Mouse (Mus musculus) cerebellum, adult 8-10 months (tissue): ENCODE measurements around the gene Ctnnal1.

ENCODE experiments used
- DNase-seq: peaks from one replicate; pipeline ENCODE4 v3.0.0; 2022

Gene Ctnnal1

GRCm38 (mm10) chr4:56858733-56859132 lies 6.3 kb downstream of the Ctnnal1 start:
- no peak for DNase-seq

GRCm38 (mm10) chr4:56856371-56856949 lies 8.5 kb downstream of the Ctnnal1 start:
- no peak for DNase-seq

DNA sequence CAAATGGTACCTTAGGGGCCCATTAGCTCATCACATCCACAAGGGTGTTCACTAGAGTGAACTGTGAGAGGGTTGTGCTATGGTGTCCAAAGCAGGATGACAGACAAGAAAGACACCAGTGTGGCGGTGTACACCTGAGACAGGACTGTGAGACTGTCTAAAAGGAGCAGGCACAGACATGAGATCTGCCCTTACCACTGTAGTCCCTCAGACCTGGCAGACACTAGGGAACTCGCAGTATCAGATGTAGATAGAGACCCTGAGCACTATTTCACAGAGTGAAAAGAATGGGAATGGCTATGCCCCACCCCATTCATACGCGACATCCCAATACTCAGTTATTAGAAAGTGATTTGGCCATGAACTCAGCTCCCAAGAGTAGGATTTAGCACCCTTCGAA lies 9.1 kb downstream of the Ctnnal1 start:
- DNase-seq, result no peak

DNA sequence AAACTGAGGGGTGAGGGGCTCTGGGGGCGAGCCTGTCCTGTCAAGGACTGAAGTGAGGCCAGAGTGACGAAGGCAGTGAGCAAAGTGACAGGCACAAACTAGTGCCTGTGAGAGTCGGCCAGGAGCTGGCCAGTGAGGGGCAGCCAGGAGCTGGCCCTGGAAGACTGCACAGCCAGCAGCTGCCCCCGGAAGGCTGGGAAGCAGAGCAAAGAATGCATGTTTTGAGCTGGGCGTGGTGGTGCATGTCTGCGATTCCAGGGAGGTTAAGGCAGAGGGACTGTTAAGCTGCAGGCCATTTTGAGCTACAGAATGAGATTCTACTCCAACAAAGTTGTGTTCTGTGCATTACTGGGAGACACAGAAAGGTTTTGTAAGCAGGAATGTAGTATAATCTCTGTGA lies 14.3 kb downstream of the Ctnnal1 start:
- DNase-seq, result peak; percentile 12

- DNase-seq, result no peak
These were observed 16.9 kb downstream of the Ctnnal1 start for GRCm38 (mm10) chr4:56848044-56848443.

- DNase-seq, result no peak
These were observed 17.6 kb downstream of the Ctnnal1 start for GRCm38 (mm10) chr4:56847400-56847799.

DNA sequence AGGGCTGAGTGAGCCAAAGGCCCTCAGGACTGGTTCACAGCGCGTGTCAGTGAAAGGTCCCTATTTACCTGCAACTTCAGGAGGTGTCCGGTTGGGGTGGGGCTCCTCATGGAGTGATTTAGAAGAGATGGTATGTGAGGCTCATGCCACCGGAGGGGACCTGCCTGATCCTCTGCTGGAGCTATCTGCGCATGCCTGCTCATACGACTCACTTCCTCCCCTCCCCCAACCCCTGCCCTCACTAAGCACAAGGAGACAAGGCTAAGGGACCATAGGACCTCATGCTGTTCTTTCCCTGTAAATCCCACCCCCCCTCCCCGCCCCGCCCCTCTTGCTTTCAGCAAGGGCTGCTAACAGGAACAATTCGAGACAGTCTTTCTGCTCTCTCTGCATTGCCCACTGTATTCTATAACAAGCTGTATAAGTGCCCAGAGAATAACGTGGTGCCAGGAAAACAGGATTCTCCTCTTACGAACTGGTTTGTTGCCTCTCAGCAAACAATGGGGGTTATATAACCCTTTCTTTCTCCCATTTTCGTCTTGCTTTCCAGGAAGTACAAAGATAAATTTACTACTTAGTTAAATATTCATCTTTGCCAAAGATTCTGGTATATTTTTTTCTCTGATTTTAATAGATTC lies 19.0 kb downstream of the Ctnnal1 start:
- no peak for DNase-seq

DNA sequence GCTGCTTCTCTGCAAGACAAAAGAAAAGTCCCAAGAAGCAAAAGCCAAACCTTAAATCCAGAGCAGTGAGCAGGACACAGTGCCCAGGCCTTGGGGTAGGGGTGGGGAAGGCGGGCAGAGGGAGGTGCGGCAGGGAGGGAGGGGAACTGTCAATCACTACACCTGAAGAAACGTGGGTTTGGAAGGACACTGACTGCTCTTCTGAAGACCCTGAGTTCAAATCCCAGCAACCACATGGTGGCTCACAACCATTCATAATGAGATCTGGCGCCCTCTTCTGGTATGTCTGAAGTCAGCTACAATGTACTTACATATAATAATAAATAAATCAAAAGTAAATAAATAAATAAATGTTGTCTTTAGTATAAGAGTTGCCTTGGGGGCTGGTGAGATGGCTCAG lies 20.1 kb downstream of the Ctnnal1 start:
- DNase-seq, result no peak

DNA sequence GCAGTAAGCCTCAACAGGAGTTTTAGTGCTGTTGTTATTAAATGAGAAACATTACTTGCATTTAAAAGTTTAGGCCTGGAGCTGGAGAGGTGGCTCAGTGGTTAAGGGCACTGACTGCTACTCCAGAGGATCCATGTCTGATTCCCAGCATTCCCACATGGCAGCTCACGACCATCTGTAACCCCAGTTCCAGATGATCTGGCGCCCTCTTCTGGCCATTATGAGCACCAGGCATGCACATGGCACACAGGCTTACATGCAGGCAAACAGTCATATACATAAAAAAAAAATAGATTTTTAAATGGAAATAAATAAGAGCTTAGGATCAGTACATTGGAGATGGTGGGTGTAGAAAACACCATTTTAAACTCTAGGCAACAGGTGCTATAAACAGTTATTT lies 21.0 kb downstream of the Ctnnal1 start:
- DNase-seq, result no peak

DNA sequence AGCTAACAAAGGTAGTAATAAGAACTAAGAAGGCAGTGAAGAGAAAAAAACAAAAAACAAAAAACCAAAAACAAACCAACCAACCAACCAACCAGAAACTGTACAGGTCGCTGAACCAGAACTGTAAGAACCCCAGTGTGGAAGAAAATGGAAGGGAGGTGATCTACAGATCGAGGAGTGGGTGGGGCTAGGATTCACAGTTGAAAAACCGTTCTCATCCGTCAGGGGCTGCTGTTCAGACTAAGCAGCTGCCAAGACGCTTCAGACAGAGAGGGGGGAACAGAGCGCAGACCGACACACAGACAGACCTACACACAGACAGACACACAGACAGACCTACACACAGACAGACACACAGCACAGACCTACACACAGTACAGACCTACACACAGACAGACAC lies 22.5 kb downstream of the Ctnnal1 start:
- no peak for DNase-seq

DNA sequence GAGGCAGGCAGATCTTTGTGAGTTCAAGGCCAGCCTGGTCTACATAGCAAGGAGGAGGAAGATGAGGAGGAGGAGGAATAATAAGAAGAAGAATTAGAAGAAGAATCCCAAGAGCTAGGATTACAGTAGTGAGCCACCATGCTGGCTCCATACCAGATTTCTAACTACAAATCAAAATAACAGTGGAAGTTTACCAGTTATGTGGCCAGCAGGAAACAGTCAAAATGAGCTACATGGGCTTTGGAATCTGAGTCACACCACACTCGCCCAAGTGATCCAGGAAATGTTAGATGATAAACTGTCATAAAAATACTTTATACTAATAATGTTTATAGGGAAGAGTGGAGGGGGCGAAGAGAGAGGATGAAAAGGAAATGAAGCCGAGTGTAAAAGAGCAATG lies 24.7 kb downstream of the Ctnnal1 start:
- DNase-seq, result no peak

GRCm38 (mm10) chr4:56837661-56838060 lies 27.3 kb downstream of the Ctnnal1 start:
- no peak for DNase-seq

- no peak for DNase-seq
These were observed 33.0 kb downstream of the Ctnnal1 start for GRCm38 (mm10) chr4:56831998-56832397.

DNA sequence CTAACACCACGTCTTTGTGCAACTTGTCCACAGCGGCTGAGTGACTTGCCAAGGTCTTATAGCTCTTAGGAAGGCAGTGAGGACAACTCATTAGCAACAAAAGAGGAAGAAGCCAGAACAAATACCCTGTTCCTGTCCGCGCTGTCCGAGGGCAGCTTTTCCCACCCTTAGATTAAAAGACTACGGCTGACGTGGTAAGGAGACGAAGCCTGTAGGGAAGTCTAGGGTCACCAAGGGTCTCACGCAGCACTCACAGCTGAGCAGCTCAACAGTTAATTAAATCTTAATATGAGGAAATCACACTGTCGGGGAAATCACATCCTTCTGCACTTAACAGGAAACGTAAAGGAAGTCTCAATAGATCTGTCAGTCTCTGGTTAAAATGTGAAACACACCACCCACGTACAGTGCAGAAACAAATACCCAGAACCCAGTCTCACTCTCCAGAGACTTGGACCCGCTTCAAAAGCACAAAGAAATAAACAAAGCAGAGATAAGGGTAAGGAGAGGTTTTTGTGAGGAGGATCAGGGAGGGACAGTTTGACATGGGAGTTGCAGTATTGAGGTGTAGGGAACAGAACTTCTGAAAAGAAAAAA lies 33.9 kb downstream of the Ctnnal1 start:
- DNase-seq, result no peak

- no peak for DNase-seq
These were observed 35.5 kb downstream of the Ctnnal1 start for GRCm38 (mm10) chr4:56829511-56829921.

GRCm38 (mm10) chr4:56828932-56829331 lies 36.1 kb downstream of the Ctnnal1 start:
- DNase-seq, result no peak

GRCm38 (mm10) chr4:56824231-56824630 lies 40.8 kb downstream of the Ctnnal1 start:
- DNase-seq, result no peak

- DNase-seq, result peak; percentile 25
These were observed 44.9 kb downstream of the Ctnnal1 start for GRCm38 (mm10) chr4:56820017-56820550.

DNA sequence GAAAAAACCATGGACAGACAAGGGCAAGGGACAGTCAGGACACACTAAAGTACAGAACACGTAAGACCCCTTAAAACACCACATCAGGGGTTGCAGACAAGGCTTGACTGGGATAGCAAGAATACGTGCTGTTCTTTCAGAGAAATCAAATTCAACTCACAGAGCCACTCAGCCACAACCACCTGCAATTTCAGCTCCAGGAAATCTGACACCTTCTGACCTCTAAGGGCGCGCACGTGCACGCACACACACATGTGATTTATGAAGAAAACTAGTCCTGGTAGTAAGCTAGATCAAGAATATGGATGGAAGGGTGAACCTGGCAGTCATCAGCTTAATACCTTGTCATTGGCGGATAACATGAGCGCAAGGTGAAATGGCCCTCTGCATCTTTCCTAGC lies 49.9 kb downstream of the Ctnnal1 start:
- DNase-seq, result no peak

DNA sequence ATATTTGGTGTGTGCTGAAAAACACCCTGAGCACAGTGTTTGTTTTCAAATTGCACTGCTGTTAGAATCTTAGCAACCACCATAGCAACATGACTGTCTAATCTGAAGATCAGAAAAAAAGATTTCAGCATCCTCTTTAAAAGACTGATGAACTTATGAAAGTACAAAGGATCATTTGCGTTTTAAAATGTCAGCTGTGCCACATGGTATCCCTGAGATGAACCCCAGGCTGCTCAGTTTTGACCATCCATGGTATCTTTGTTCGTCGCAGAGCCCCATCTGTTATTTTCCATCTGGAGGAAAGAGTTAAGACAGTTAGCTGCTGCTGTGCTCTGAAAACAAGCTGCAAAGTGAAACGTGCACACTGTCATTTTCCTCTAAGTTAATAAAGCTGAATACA lies 52.9 kb downstream of the Ctnnal1 start:
- no peak for DNase-seq

DNA sequence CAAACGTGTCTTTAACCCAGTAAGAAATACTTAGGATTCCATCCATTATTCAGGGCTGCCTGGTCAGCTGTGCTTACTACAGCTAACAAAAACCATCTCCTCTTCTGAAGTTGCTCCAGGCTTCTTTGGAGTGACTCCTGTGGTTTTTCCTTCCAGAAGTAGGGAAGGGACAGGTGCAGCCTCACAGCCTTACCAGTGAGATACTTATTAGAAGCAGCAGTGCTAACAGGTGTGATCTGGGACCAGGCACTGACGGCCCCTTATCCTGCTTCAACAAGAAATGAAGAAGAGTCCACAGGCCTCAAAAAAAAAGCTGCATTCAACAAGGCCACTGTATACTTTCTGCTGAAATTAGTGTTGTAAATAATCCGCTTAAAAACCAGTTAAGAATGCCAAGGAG lies 53.3 kb downstream of the Ctnnal1 start:
- no peak for DNase-seq

GRCm38 (mm10) chr4:56809050-56809449 lies 55.9 kb downstream of the Ctnnal1 start:
- no peak for DNase-seq

DNA sequence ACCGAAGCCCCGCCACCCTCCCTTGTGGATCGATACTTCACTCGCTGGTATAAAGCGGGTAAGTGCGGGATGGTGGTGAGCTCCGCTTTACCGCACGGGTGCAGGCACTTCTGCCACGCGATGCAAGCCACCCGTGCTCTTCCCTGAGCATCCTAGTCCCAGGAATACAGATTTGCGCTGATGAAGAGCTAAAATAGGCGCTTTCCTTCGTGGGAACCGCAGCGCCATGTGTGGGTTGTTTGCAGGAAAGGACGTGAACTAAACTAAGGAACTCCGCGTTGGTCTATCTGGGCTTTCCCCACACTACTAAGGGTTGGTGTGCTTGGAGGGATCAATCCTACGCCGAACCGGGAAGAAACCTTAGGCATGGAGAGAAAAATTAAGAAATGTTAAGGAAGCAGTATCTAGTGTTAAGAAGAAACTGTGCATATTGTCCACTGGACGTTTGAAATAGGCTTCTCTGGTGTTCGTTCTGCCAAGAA lies 62.3 kb downstream of the Ctnnal1 start:
- no peak for DNase-seq
